In the genomic region with DNA sequence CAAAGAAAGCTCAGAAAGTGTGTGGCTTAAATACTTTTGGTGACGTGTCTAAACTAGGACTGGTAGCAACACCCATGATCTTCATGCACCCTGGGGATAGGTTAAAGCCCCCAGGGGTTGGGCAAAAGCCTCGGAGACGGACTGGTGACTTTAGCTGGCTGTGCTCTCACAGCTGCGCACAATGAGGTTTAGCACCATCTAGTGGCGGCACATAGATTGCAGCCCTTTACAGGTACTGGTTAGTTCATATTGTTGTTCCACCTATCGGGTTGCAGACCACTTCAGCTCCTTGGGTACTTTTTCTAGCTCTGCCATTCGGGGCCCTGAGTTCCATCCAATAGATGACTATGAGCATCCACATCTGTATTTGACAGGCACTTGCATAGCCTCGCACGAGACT, we compare ENCODE assay signal across 12 mouse cellular contexts. TPM values are rescaled to one million over a fixed set of nuclear protein-coding genes. Genes with fewer than 3 reads are reported as not detected.
DNase-seq lines count a peak whose midpoint lies in the region; TF ChIP-seq lines count a peak whose summit lies in the region.
"Not testable (repeated sequence)": the region's sequence is repeated elsewhere in the genome, so short reads cannot be mapped to it uniquely, and the experiment has no call there.
"Had no signal": no experiment of that assay in that cellular context is flagged by ENCODE, and none has a peak within 500 bp of the region (broad histone marks: within the 10 kb centered on the region; RNA-seq: fewer than 3 reads in every experiment).

No protein-coding gene starts in this region.

- in situ Hi-C loops in ES-E14 (cut with MboI; ENCODE audit: low sequenced_read_pairs in 2 of 2, unreplicated experiment in 2 of 2), result not testable (repeated sequence)

- not testable (repeated sequence) for TF ChIP-seq POLR2A in lung, adult 2 months (IDR thresholded peaks at IDR 0.05; ENCODE audit: borderline replicate concordance, extremely low read depth, low read depth, low read length)

- not testable (repeated sequence) for H3K9me3 ChIP-seq in ES-E14 (ENCODE audit: control insufficient read depth, insufficient read depth, low read depth, low read length); forebrain, embryonic 10.5 days; hindbrain, embryonic 10.5 days

- H3K4me1 ChIP-seq in ES-E14 (ENCODE audit: control insufficient read depth in 2 of 2, insufficient read depth in 2 of 2, low read length in 2 of 2, poor library complexity in 1 of 2); forebrain, embryonic 10.5 days; hindbrain, embryonic 10.5 days (replicated peaks); lung, adult 2 months (ENCODE audit: control insufficient read depth, insufficient read depth, low read length): not testable (repeated sequence)

- DNase-seq in ES-E14 (ENCODE audit: low read depth, low spot score), result peak; percentile 80
- peak; percentile 3 for DNase-seq in c-Kit-positive CD71-positive TER-119-negative erythroid progenitor cells, embryonic 14.5 days (ENCODE audit: low read depth)
- DNase-seq in forebrain, embryonic 10.5 days (ENCODE audit: extremely low spot score, low spot score), result peak; percentile 33
- peak; percentile 42 for DNase-seq in hindbrain, embryonic 10.5 days (ENCODE audit: low spot score)
- DNase-seq in layer of hippocampus, adult 9-10 months (ENCODE audit: low spot score), result peak; percentile 21
- peak; percentile 26 for DNase-seq in lung, adult 2 months
- DNase-seq in retina, postnatal 7 days (ENCODE audit: low read depth, low spot score), result peak; percentile 14
- DNase-seq in urinary bladder, postnatal 14 days (ENCODE audit: low spot score), result peak; percentile 42

- H3K9ac ChIP-seq in ES-E14 (ENCODE audit: insufficient read depth, low read depth, low read length, poor library complexity, severe bottlenecking), result not testable (repeated sequence)

- H3K27me3 ChIP-seq in forebrain, embryonic 10.5 days (ENCODE audit: poor library complexity, severe bottlenecking); hindbrain, embryonic 10.5 days (ENCODE audit: insufficient read depth, poor library complexity, severe bottlenecking): not testable (repeated sequence)

- H3K27ac ChIP-seq in ES-E14 (ENCODE audit: insufficient read depth, low read depth, low read length, poor library complexity, severe bottlenecking); forebrain, embryonic 10.5 days; hindbrain, embryonic 10.5 days: not testable (repeated sequence)

- peak; percentile 61 for TF ChIP-seq CTCF in lung, adult 2 months (IDR thresholded peaks at IDR 0.05; ENCODE audit: insufficient read depth, low read length)

- H3K4me3 ChIP-seq in ES-E14 (ENCODE audit: insufficient read depth in 1 of 2, low read depth in 1 of 2, low read length in 2 of 2, poor library complexity in 1 of 2, severe bottlenecking in 1 of 2); forebrain, embryonic 10.5 days; hindbrain, embryonic 10.5 days; lung, adult 2 months (replicated peaks; ENCODE audit: extremely low read depth, low read depth, low read length): not testable (repeated sequence)

- 79% methylated on average over 8 of the region's 9 CpGs for WGBS in forebrain, embryonic 10.5 days
- 68% methylated on average over 8 of the region's 9 CpGs for WGBS in hindbrain, embryonic 10.5 days
- WGBS in lung, adult 2 months, result 56% methylated on average over 8 of the region's 9 CpGs

- not testable (repeated sequence) for H3K36me3 ChIP-seq in ES-E14 (ENCODE audit: control insufficient read depth, insufficient read depth, low read length, poor library complexity, severe bottlenecking); forebrain, embryonic 10.5 days (replicated peaks); hindbrain, embryonic 10.5 days

RNA-seq across cellular contexts. Expression of gene Gm8180, which starts 27.9 kb away (rescaled TPM):
- not detected in 2 replicates for total RNA-seq in ES-E14 (2012; rRNA removed)
- polyA plus RNA-seq in forebrain, embryonic 10.5 days (2016; fragmentation: Nextera tagmentation; extraction: Ambion mirVana), result not detected in 2 replicates
- polyA plus RNA-seq in hindbrain, embryonic 10.5 days (2016; fragmentation: Nextera tagmentation; extraction: Ambion mirVana), result not detected in 2 replicates
- not detected in 2 replicates for polyA plus RNA-seq in lung, adult 2 months (2012; rRNA removed)
- total RNA-seq: heart, adult 8-10 months had no signal
- polyA plus RNA-seq: embryonic facial prominence, embryonic 13.5 days; kidney, embryonic 14.5 days; macrophage had no signal

Comparison
In these comparisons a context has a peak if more than half of its experiments do, and no peak if none do; other contexts are left out.
1. DNase-seq: peak in every context shown above with its lines; median percentile 80 in ES-E14; 42 in hindbrain, embryonic 10.5 days; 42 in urinary bladder, postnatal 14 days; 33 in forebrain, embryonic 10.5 days; 26 in lung, adult 2 months; 21 in layer of hippocampus, adult 9-10 months; 14 in retina, postnatal 7 days; 3 in c-Kit-positive CD71-positive TER-119-negative erythroid progenitor cells, embryonic 14.5 days.